In the genomic region with DNA sequence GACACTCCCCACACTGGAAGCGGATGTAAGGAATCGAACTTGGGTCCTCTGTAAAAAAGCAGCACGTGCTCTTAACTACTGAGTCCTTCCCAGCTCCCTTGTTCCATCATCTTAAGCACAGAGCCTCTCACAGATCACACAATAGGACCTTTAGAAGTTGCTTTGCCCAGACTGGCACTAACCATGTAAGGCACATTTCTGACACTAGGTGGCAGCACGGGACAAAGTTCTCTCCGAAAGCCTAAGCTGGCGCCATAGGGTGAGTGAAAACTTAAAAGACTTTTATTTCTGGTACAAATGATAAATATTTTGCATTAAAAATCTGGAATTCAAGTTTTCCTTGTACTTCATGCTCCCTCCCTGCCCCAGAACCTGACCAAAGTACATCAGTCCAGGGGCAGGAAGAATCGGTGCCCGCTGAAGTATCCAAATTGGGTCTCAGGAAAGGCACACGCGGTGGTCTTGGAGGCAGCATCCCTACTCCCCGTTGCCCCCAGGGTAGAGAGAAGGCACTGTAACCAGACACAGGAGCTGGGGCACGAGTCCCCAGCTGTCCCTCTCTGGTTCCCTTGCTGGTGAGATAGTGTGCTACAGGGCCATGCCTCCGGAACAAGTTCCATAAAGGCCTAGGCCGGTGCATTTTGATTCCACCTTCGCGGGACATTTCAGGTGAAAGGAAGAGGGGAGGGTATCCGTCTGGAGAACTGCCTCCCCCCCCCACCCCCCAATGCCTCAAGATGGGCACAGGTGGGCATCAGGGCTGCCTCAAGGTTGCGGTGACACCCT, we compare ENCODE assay signal across 9 mouse cellular contexts. TPM values are rescaled to one million over a fixed set of nuclear protein-coding genes. Genes with fewer than 3 reads are reported as not detected.
DNase-seq lines count a peak whose midpoint lies in the region; ATAC-seq lines count a peak whose summit lies in the region.
"Had no signal": no experiment of that assay in that cellular context is flagged by ENCODE, and none has a peak within 500 bp of the region (broad histone marks: within the 10 kb centered on the region; RNA-seq: fewer than 3 reads in every experiment).

No protein-coding gene starts in this region.

- H3K4me1 ChIP-seq in embryonic facial prominence, embryonic 15.5 days, result peaks cover 29% of the 10 kb centered on the region
- peaks cover 9% of the 10 kb centered on the region for H3K4me1 ChIP-seq in heart, embryonic 16.5 days (ENCODE audit: control insufficient read depth, insufficient read depth, low read length)

- H3K4me3 ChIP-seq in embryonic facial prominence, embryonic 15.5 days (replicated peaks), result no peak overlapping the region
- H3K4me3 ChIP-seq in heart, embryonic 16.5 days (ENCODE audit: low read length), result no peak overlapping the region
- H3K4me3 ChIP-seq: heart, embryonic 13.5 days had no signal

- no peaks in the 10 kb centered on the region for H3K9me3 ChIP-seq in embryonic facial prominence, embryonic 15.5 days (replicated peaks)
- H3K9me3 ChIP-seq in heart, embryonic 16.5 days (replicated peaks; ENCODE audit: control insufficient read depth, low read length), result no peaks in the 10 kb centered on the region
- H3K9me3 ChIP-seq: heart, embryonic 13.5 days had no signal

- 30% methylated on average over 18 of the region's 18 CpGs for WGBS in embryonic facial prominence, embryonic 15.5 days
- 45% methylated on average over 18 of the region's 18 CpGs for WGBS in heart, embryonic 16.5 days

- H3K27ac ChIP-seq in embryonic facial prominence, embryonic 15.5 days (replicated peaks), result peak overlapping the region; percentile 63
- H3K27ac ChIP-seq in heart, embryonic 16.5 days (ENCODE audit: low read length), result no peak overlapping the region
- H3K27ac ChIP-seq: heart, embryonic 13.5 days had no signal

- H3K9ac ChIP-seq in embryonic facial prominence, embryonic 15.5 days, result no peak overlapping the region
- H3K9ac ChIP-seq in heart, embryonic 16.5 days (ENCODE audit: low read length), result no peak overlapping the region
- H3K9ac ChIP-seq: heart, embryonic 13.5 days had no signal

- peaks cover 34% of the 10 kb centered on the region for H3K36me3 ChIP-seq in embryonic facial prominence, embryonic 15.5 days
- H3K36me3 ChIP-seq in heart, embryonic 16.5 days (ENCODE audit: control insufficient read depth, insufficient read depth), result no peaks in the 10 kb centered on the region

- 0 out of 2 replicates have a peak, but pooled peaks have one; percentile 53 for ATAC-seq in embryonic facial prominence, embryonic 15.5 days (ENCODE audit: insufficient number of reproducible peaks, low FRiP score, low TSS enrichment, low read depth)
- ATAC-seq in heart, embryonic 16.5 days (replicated peaks; ENCODE audit: extremely low read depth, insufficient read depth, low FRiP score), result 0 out of 2 replicates have a peak, but pooled peaks have one; percentile 29

- no peaks in the 10 kb centered on the region for H3K27me3 ChIP-seq in embryonic facial prominence, embryonic 15.5 days
- H3K27me3 ChIP-seq in heart, embryonic 16.5 days (ENCODE audit: control insufficient read depth, insufficient read depth, low read length), result no peaks in the 10 kb centered on the region
- H3K27me3 ChIP-seq: heart, embryonic 13.5 days had no signal

- no peak overlapping the region for H3K4me2 ChIP-seq in embryonic facial prominence, embryonic 15.5 days (replicated peaks)
- H3K4me2 ChIP-seq in heart, embryonic 16.5 days (ENCODE audit: low read depth, low read length), result no peak overlapping the region
- H3K4me2 ChIP-seq: heart, embryonic 13.5 days had no signal

- DNase-seq in CD4-positive helper T cell, adult 2 months (ENCODE audit: low read depth, low spot score), result peak; percentile 49
- DNase-seq in adrenal gland, postnatal 4 days (ENCODE audit: low spot score in 2 of 2), result peak; percentile 56 to 70
- peak; percentile 83 to 95 for DNase-seq in kidney, postnatal 36 days
- DNase-seq in lung, adult 18-20 months, result peak; percentile 68 to 72
- DNase-seq in ovary, postnatal 10 days (ENCODE audit: low spot score), result peak; percentile 79
- peak; percentile 73 for DNase-seq in thymus, postnatal 25 days

RNA-seq across cellular contexts. Expression of gene Pou2f3, which starts 11.7 kb away (rescaled TPM):
- under 1 TPM in 1 of 2 experiments, not detected in 1; 0.14 TPM for total RNA-seq in adrenal gland, postnatal 4 days (2021)
- 11.2 and 12.7 TPM in 2 replicates for polyA plus RNA-seq in embryonic facial prominence, embryonic 15.5 days (2015; fragmentation: Nextera tagmentation; extraction: Ambion mirVana)
- 0.19 and 0.53 TPM in 2 replicates for polyA plus RNA-seq in heart, embryonic 16.5 days (2015; fragmentation: Nextera tagmentation; extraction: Ambion mirVana)
- polyA plus RNA-seq: heart, embryonic 13.5 days had no signal

RNA-seq across cellular contexts. Expression of gene Oaf, which starts 17.9 kb away (rescaled TPM):
- 10 to 100 TPM; 31.6 to 32.2 TPM for total RNA-seq in adrenal gland, postnatal 4 days (2021)
- 91.2 and 96.9 TPM in 2 replicates for polyA plus RNA-seq in embryonic facial prominence, embryonic 15.5 days (2015; fragmentation: Nextera tagmentation; extraction: Ambion mirVana)
- polyA plus RNA-seq in heart, embryonic 16.5 days (2015; fragmentation: Nextera tagmentation; extraction: Ambion mirVana), result 26.0 and 27.4 TPM in 2 replicates
